Mouse (Mus musculus): Measurements from ENCODE around the gene Ptprb. TPM values are rescaled to one million over a fixed set of nuclear protein-coding genes. Genes with fewer than 3 reads are reported as not detected.
A peak's percentile ranks its signal among the peaks of the same experiment; 100 is the strongest.

The Ptprb gene
- total RNA-seq, 2 experiments from 2014 or later = 99.2 to 103 TPM

DNA sequence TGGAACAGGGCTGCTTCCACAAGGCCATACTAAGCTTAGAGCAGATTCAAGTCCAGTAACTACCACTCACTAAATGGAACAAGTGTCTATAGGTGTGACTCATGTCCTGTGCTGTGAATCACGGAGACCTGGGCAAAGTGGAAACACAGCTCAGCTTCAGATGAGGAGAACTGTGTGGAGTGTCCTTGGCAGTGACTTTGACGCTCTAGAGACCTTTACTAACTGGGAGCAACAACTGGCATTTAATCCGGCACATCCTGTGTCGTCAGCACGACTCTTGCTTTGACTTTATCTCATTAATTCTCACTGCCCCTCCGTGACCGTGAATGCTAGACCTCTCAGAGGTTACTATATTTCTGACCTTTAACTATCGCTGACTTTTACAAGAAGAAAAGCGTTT lies 135.5 kb downstream of the Ptprb start:
- DNase-seq = no peak
- intact Hi-C loops (cut with DNase I) = no loop called here

DNA sequence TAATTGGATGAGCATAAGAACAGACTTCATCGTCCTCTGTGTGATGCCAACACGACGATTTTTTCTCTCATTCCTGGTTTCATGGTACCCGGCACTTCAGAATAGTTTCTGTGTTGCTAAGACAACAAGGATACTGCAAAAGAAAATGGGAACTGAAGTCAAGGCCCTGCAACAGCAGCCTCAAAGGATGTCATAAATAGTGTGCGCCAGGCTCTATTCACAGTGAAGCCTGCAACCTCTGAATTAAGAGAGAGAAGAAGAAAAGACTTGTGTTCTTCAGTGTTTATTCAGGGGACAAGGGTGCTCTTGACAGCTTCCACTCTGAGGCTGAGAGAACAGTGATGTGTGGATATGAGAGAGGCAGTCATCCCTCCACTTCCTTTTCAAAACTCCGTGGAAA lies 140.8 kb downstream of the Ptprb start:
- intact Hi-C loops (cut with DNase I) = no loop called here
- no peak for DNase-seq

DNA sequence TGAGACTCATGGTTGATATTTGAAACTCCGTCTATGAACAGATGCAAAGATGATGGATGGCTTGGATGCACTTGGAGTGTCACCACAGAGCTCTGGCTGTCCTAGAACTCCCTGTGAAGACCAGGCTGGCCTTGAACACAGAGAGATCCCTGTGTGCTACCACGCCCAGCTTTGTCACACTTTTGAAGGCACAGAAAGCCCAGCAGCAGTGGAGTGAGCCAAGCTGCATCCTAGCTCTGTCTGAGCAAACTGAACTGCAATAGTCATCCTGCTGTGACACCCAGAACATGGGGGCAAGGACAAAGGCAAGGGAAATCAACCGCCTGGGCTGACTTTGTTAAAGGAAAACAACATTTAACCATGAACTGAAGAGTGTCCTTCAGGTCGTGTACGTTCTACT lies 141.4 kb downstream of the Ptprb start:
- intact Hi-C loops (cut with DNase I) = no loop called here
- no peak for DNase-seq

DNA sequence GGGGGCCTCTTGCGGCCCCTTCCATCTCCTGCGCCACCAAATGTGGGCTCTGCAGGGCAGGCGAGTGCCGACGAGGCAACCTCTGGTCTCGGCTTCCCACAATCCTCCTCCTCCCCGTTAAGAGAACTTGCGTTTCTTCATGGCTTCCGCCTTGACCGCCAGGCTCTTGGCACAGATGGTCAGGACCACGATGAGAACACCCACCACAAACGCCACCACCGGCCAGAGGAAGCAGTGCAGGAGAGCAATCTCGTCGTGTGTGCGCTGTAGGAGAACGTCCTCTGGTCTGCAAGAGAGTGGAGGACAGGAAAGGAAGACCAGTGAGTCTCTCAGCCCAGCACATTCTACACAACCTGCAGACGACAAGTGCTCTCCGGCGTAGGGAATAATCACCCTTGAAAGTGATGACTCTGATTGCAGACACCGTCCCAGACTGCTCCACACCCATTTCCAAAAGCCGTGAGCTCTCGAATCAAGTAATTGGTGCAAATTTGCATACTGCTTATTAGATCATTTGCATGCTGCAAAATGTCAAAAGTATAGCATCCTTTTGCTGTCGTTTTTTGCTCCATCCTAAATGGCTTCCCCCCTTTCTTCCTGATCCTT lies 142.9 kb downstream of the Ptprb start:
- no peak for DNase-seq
- intact Hi-C loops (cut with DNase I) = no loop called here

DNA sequence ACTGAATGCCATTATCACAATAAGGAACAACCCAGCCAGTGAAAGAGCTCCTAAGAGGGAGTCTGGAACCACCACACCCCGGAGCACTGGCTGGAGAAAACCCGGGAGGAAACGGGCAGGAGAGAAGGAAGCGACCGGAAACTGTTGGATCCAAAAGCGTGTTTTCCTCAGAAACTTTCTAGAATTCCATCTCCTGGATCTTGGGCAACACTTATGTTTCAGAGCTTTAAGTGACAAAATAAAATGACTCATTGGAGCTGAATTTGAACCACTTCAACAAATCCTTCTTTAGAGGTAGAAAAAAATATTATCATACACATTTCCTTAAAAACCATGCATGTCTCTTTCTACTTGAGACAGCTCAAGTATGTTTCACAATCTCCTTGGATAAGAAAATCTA lies 145.7 kb downstream of the Ptprb start:
- intact Hi-C loops (cut with DNase I) = no loop called here
- DNase-seq = no peak

DNA sequence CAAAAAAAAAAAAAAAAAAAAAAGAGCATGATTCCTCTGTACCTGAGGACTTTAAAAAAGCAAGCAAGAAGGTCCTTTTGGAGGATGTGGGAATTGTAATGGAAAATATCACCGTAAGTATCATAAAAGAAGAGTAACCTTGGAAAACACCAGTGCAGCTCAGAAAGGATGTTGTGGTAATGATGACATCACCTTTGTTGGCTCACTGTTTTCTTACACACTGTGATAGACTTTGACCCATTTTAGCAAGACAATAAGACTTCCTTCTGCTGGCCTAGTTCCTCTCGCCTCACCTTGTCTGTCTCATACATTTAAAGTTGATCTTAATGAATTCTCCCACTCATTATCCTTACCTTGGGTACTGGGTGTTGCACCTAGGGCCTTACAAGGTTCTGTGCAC lies 147.2 kb downstream of the Ptprb start:
- intact Hi-C loops (cut with DNase I) = no loop called here
- DNase-seq = no peak

DNA sequence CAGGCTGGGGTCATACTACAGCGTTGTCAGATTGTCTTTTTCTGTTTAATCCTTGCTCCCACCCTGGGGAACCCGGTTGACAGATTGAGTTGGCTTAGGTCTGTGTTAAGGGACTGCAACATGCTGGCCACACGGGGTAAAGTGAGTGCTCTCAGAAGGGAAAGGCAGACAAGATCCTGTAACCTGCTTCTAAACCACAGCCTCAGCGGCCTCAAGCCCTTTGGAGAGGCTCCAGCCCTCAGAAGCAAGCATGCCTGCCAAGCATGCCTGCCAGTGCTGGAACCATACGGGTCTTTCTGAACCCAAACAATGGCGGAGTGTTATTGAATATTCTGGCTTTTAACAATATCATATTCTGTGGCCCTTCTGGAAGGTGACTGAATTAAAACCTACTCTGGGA lies 149.6 kb downstream of the Ptprb start:
- no peak for DNase-seq
- intact Hi-C loops (cut with DNase I) = no loop called here

DNA sequence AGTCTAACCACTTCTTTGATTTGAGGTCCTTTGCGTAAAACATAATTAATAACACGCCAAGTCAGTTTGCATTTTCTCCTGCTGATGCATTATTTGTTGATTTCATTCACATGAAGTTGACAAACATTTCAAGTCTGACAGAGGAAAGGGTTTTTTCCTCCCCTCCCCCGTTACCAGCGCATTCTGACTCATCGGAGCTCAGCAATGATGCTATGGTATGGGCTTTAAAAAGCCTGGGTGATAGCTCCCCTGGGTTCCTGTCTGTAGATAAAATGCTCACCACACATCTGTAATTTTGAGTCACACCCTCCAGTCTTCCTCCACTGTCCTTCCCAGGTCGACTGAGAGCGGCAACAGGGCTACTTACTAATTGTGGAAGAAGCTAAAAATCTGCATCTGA lies 150.9 kb downstream of the Ptprb start:
- no peak for DNase-seq
- intact Hi-C loops (cut with DNase I) = no loop called here

DNA sequence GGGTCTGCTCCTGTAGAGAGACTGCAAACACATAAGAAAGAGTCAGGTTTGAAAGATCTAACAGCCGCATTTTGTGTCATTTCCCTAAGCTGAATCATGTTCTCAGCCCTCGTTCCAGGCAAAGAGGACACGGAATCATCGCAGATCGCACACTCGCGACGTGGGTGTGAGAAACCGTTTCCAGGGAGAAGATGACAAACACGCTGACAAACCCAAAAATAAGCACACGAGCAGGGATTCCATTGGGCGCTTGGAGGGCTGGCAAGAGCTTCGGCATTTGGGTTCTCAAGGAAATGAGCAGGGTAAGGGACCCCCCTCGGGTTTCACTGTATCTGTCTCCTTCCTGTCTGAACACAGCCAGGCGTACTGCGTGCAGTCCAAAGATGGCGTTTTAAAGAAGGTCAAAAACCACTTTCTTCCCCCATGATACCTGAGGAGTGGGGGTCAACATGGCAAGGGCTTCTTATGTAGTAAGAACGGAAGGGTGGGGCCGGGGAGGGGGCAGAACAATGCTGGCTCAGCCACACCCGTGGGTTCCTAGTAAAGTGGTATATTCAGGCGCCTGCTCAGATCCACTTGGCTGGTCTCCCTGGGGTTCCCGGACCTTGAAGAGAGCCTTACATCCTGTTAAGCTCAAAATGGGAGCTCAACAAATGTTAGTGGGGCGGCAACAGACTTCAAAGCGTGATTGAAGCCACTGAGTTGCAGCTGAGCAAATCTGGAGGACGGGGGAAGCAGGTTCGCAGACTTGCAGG lies 152.9 kb downstream of the Ptprb start:
- intact Hi-C loops (cut with DNase I) = no loop called here
- DNase-seq = no peak

DNA sequence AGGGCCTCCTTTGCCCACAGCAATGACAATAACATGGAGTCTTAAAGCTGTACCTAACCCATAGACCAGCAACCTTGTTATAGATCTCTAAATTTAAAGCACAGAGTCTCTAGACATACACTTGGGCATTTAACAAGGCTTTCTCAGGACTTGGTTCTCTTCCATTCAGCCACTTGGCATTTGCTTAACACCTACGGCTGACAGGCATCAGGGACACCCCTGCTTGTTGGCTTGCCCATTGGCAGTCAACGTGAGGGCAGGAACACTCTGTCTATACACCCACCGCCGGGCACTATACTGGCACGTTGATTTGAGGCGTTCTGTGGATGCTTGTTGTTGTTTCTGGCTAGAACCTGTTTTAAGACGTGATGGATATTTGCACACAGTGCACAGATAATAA lies 157.1 kb downstream of the Ptprb start:
- intact Hi-C loops (cut with DNase I) = no loop called here
- DNase-seq = peak in 1 of 2 experiments; percentile 8

DNA sequence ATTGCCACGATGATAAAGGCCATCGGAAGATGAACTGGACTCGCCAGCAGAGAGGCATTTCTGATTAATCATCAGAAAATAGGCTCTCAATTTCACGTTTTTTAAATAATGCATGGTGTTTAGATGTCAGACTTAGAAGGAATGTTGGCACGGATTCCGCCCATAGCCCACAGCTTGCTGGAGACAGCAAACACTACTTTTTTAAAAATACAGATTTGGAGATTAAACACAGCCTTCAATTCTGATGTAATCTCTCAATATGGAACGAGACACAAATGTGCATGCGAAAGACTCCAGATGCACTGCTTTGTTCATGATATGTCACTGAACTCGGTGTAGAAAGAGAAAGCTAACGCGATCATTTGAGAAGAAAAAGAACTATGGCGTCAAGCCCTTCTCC lies 160.1 kb downstream of the Ptprb start:
- no peak for DNase-seq
- intact Hi-C loops (cut with DNase I) = no loop called here

Other genes with a start within 250 kb of the Ptprb start
- not detected for gene 4933416C03Rik, start 161.6 kb upstream of the Ptprb start, total RNA-seq (2021)
- 1 to 10 TPM in 1 of 2 experiments, under 1 TPM in 1; 0.69 to 1.1 TPM for gene Kcnmb4, start 198.4 kb downstream of the Ptprb start, total RNA-seq (2021)